Mouse (Mus musculus) CH12.LX (cell line): ENCODE results near the gene Otx2. TPM values are rescaled to one million over a fixed set of nuclear protein-coding genes. Genes with fewer than 3 reads are reported as not detected.
A peak's percentile ranks its signal among the peaks of the same experiment; 100 is the strongest.

Experiments
- DNase-seq: peaks from one replicate; pipeline ENCODE4 v3.0.0-alpha.2; 2013; ENCODE audit errors: extremely low read depth
- H3K27ac ChIP-seq: 2 replicates; pipeline ENCODE4 v1.5.1; 2012; ENCODE audit warnings: low read depth, mild to moderate bottlenecking, control low read depth, moderate library complexity; ENCODE audit not compliant: insufficient read depth
- H3K27me3 ChIP-seq: replicated peaks from 2 replicates; pipeline ENCODE3; 2012; ENCODE audit warnings: inconsistent platforms
- H3K36me3 ChIP-seq, 2 experiments: replicated peaks in 1 of 2; 2 replicates each; pipeline versions ENCODE3 to v1.6.1; 2012; ENCODE audit warnings: inconsistent platforms in 1 of 2, low read length in 1 of 2, mild to moderate bottlenecking in 1 of 2, mixed read lengths in 1 of 2, moderate library complexity in 1 of 2; ENCODE audit not compliant: control insufficient read depth in 1 of 2, insufficient read depth in 1 of 2
- H3K4me1 ChIP-seq, 2 experiments: 2 replicates each; pipeline ENCODE4 v1.6.1; 2012; ENCODE audit warnings: inconsistent platforms in 1 of 2, moderate library complexity in 1 of 2; ENCODE audit not compliant: insufficient read depth in 2 of 2, control insufficient read depth in 1 of 2
- H3K4me2 ChIP-seq: 2 replicates; pipeline ENCODE4 v1.6.1; 2012; ENCODE audit warnings: low read depth, mild to moderate bottlenecking, control low read depth; ENCODE audit not compliant: poor library complexity, insufficient read depth, severe bottlenecking
- H3K4me3 ChIP-seq, 3 experiments: fragments of 150-350 bp in 1 of 3; sonication (generic) in 1 of 3; replicated peaks in 1 of 3; 2 replicates each; pipeline versions ENCODE3 to v1.5.1; 2011 to 2012; ENCODE audit warnings: low read depth in 2 of 3, low read length in 2 of 3, mild to moderate bottlenecking in 2 of 3, moderate library complexity in 2 of 3, control low read depth in 1 of 3, improper control_type of control experiment in 1 of 3, inconsistent platforms in 1 of 3, mixed read lengths in 1 of 3; ENCODE audit not compliant: poor library complexity in 1 of 3
- H3K79me2 ChIP-seq: replicated peaks from 2 replicates; pipeline ENCODE4 v1.6.1; 2012; ENCODE audit warnings: mild to moderate bottlenecking, moderate library complexity; ENCODE audit not compliant: control insufficient read depth, poor library complexity, insufficient read depth, severe bottlenecking; ENCODE audit errors: extremely low read depth
- H3K9ac ChIP-seq: 2 replicates; pipeline ENCODE4 v1.6.1; 2012; ENCODE audit warnings: low read depth, mild to moderate bottlenecking, control low read depth, moderate library complexity; ENCODE audit not compliant: insufficient read depth
- H3K9me3 ChIP-seq: replicated peaks from 2 replicates; pipeline ENCODE3; 2012; ENCODE audit warnings: low read length, inconsistent platforms, mixed read lengths
- CHD1 ChIP-seq: IDR thresholded peaks from 2 replicates; pipeline ENCODE4 v1.6.1; 2012; ENCODE audit warnings: low read depth, low read length, improper control_type of control experiment, inconsistent platforms
- CHD2 ChIP-seq: IDR thresholded peaks from 2 replicates; pipeline ENCODE4 v1.6.1; 2011; ENCODE audit warnings: low read length, improper control_type of control experiment
- CTCF ChIP-seq, 2 experiments: IDR thresholded peaks in 1 of 2; conservative IDR thresholded peaks in 1 of 2; 2 replicates each; pipeline ENCODE4 v1.5.1; 2011 to 2012; ENCODE audit warnings: low read depth in 2 of 2, low read length in 2 of 2, improper control_type of control experiment in 1 of 2, inconsistent platforms in 1 of 2, mild to moderate bottlenecking in 1 of 2, moderate library complexity in 1 of 2
- EP300 ChIP-seq: IDR thresholded peaks from 2 replicates; pipeline ENCODE4 v1.6.1; 2011; ENCODE audit warnings: low read length, improper control_type of control experiment
- GABPA ChIP-seq: IDR thresholded peaks from 2 replicates; pipeline ENCODE4 v1.6.1; 2012; ENCODE audit warnings: low read depth, low read length, improper control_type of control experiment, inconsistent platforms; ENCODE audit not compliant: insufficient replicate concordance
- IRF4 ChIP-seq: IDR thresholded peaks from 2 replicates; pipeline ENCODE4 v1.6.1; 2014; ENCODE audit warnings: low read depth, mild to moderate bottlenecking, inconsistent platforms, low read length, improper control_type of control experiment
- MYC ChIP-seq: IDR thresholded peaks from 2 replicates; pipeline ENCODE4 v1.6.1; 2011; ENCODE audit warnings: low read depth, mild to moderate bottlenecking, improper control_type of control experiment, low read length
- NELFE ChIP-seq: IDR thresholded peaks from 2 replicates; pipeline ENCODE4 v1.6.1; 2011; ENCODE audit warnings: low read depth, low read length, improper control_type of control experiment
- POLR2A ChIP-seq: IDR thresholded peaks from 2 replicates; pipeline ENCODE4 v1.6.1; 2011; ENCODE audit warnings: low read depth, mild to moderate bottlenecking, improper control_type of control experiment, low read length
- SIN3A ChIP-seq: IDR thresholded peaks from 2 replicates; pipeline ENCODE4 v1.6.1; 2012; ENCODE audit warnings: low read length, improper control_type of control experiment, inconsistent platforms
- TBP ChIP-seq: conservative IDR thresholded peaks from 2 replicates; pipeline ENCODE4 v1.6.1; 2011; ENCODE audit warnings: low read depth, low read length, improper control_type of control experiment
- TCF12 ChIP-seq: IDR thresholded peaks from 2 replicates; pipeline ENCODE4 v1.6.1; 2014; ENCODE audit warnings: low read depth, mild to moderate bottlenecking, inconsistent platforms, low read length, improper control_type of control experiment
- UBTF ChIP-seq: IDR thresholded peaks from 2 replicates; pipeline ENCODE4 v1.6.1; 2012; ENCODE audit warnings: low read depth, mild to moderate bottlenecking, inconsistent platforms, low read length, improper control_type of control experiment, moderate library complexity
- USF2 ChIP-seq: conservative IDR thresholded peaks from 2 replicates; pipeline ENCODE4 v1.6.1; 2011; ENCODE audit warnings: low read depth, low read length, improper control_type of control experiment
- ZC3H11A ChIP-seq: IDR thresholded peaks from 2 replicates; pipeline ENCODE4 v1.6.1; 2012; ENCODE audit warnings: low read depth, mild to moderate bottlenecking, inconsistent platforms, low read length, improper control_type of control experiment
- ZMIZ1 ChIP-seq: IDR thresholded peaks from 2 replicates; pipeline ENCODE4 v1.6.1; 2012; ENCODE audit warnings: low read depth, mild to moderate bottlenecking, inconsistent platforms, low read length, improper control_type of control experiment
- ZNF384 ChIP-seq: IDR thresholded peaks from 2 replicates; pipeline ENCODE4 v1.6.1; 2012; ENCODE audit warnings: low read depth, low read length, improper control_type of control experiment, inconsistent platforms
- dilution Hi-C: fragments of 300-500 bp; cut with MboI; formaldehyde crosslinking; loops from 2 replicates; pipeline ENCODE4 v1.14.3; 2020; ENCODE audit warnings: low sequenced_read_pairs; ENCODE audit not compliant: extremely low pct_unique_long_range_greater_than_20kb, extremely low pct_ligation_motif_present
- in situ Hi-C: fragments of 300-500 bp; cut with MboI; formaldehyde crosslinking; loops from 3 replicates; pipeline ENCODE4 v1.14.3; 2019; ENCODE audit warnings: low sequenced_read_pairs, low pct_ligation_motif_present, low pct_unique_long_range_greater_than_20kb, mixed read lengths
- polyA plus RNA-seq: library from polyadenylated mRNA; unstranded; fragments of >175 nt; gene quantifications from 2 replicates; pipeline ENCODE4 v1.2.1, GENCODE M21; 2012; ENCODE audit warnings: low read depth; ENCODE audit not compliant: insufficient read length
- total RNA-seq, 2 experiments: library from RNA; depleted of rRNA; stranded (reverse); fragments of 300-350 nt in 1 of 2; fragments of >200 nt in 1 of 2; gene quantifications; 2 replicates each; pipeline ENCODE4 v1.2.3; 2012 to 2014

The Otx2 gene
- total and polyA plus RNA-seq, 3 experiments = not detected

- no peak overlapping the region for H3K27ac ChIP-seq
- in situ Hi-C loops (no loop called here), dilution Hi-C loops (no loop called here)
- H3K9me3 ChIP-seq = no peaks in the 10 kb centered on the region
- H3K4me1 ChIP-seq = peaks cover 5 to 11% of the 10 kb centered on the region in 2 experiments
- H3K4me2 ChIP-seq = no peak overlapping the region
- no peak overlapping the region for H3K4me3 ChIP-seq
- no peak overlapping the region for H3K9ac ChIP-seq
- no peaks in the 10 kb centered on the region for H3K36me3 ChIP-seq
- H3K27me3 ChIP-seq = no peaks in the 10 kb centered on the region
- H3K79me2 ChIP-seq = no peaks in the 10 kb centered on the region
- no peak for TF ChIP-seq UBTF
- 0 out of 2 replicates have a peak, but pooled peaks have one; percentile 24 for TF ChIP-seq ZNF384
- no peak for TF ChIP-seq MYC
- DNase-seq = no peak
Measured at GRCm38 (mm10) chr14:48707844-48708383, 34.3 kb upstream of the Otx2 start.

- H3K9me3 ChIP-seq = no peaks in the 10 kb centered on the region
- no peak overlapping the region for H3K4me2 ChIP-seq
- H3K27me3 ChIP-seq = no peaks in the 10 kb centered on the region
- H3K4me3 ChIP-seq = no peak overlapping the region
- dilution Hi-C loops = no loop called here
- H3K27ac ChIP-seq = no peak overlapping the region
- H3K79me2 ChIP-seq = no peaks in the 10 kb centered on the region
- in situ Hi-C loops = no loop called here
- H3K9ac ChIP-seq = no peak overlapping the region
- H3K36me3 ChIP-seq = no peaks in the 10 kb centered on the region
- no peak for DNase-seq
- TF ChIP-seq ZMIZ1 (no peak), TBP (no peak), POLR2A (no peak), IRF4 (no peak), MYC (no peak), EP300 (no peak), ZC3H11A (no peak), CTCF (conservative IDR thresholded peaks at IDR 0.05 in 1 of 2, IDR thresholded peaks at IDR 0.05 in 1 of 2; ENCODE audit: low read depth in 2 of 2, low read length in 2 of 2) (no peak), CHD1 (no peak), NELFE (no peak), SIN3A (no peak), USF2 (no peak), TCF12 (no peak), GABPA (no peak), UBTF (no peak), ZNF384 (no peak), CHD2 (no peak)
- peaks cover 5 to 11% of the 10 kb centered on the region in 2 experiments for H3K4me1 ChIP-seq
Measured at GRCm38 (mm10) chr14:48707391-48707790, 33.8 kb upstream of the Otx2 start.
